Mouse (Mus musculus) intestine, embryonic 16.5 days (tissue): ENCODE measurements around the gene Nlgn1. TPM values are rescaled to one million over a fixed set of nuclear protein-coding genes. Genes with fewer than 3 reads are reported as not detected.

Experiments used
- ATAC-seq: fragments of 200-750 bp; cut with Nextera tagmentation; 2 replicates; pipeline ENCODE4 v1.8.0; 2017; ENCODE audit warnings: moderate TSS enrichment, moderate library complexity
- H3K27ac ChIP-seq: fragments of 300-500 bp; sonication (generic); 2 replicates; pipeline ENCODE4 v1.5.1; 2014; ENCODE audit warnings: mild to moderate bottlenecking, low read length
- H3K27me3 ChIP-seq: fragments of 300-500 bp; sonication (generic); replicated peaks from 2 replicates; pipeline ENCODE4 v1.6.1; 2014; ENCODE audit warnings: low read length, control low read depth, mixed read lengths; ENCODE audit not compliant: control insufficient read depth, insufficient read depth
- H3K36me3 ChIP-seq: fragments of 300-500 bp; sonication (generic); 2 replicates; pipeline ENCODE4 v1.6.1; 2014; ENCODE audit warnings: low read length, control low read depth; ENCODE audit not compliant: control insufficient read depth, insufficient read depth
- H3K4me1 ChIP-seq: fragments of 300-500 bp; sonication (generic); 2 replicates; pipeline ENCODE4 v1.6.1; 2014; ENCODE audit warnings: low read length, control low read depth, mixed read lengths; ENCODE audit not compliant: control insufficient read depth, insufficient read depth
- H3K4me2 ChIP-seq: fragments of 300-500 bp; sonication (generic); 2 replicates; pipeline ENCODE4 v1.6.1; 2014; ENCODE audit warnings: low read depth, low read length, control low read depth
- H3K4me3 ChIP-seq: fragments of 300-500 bp; sonication (generic); 2 replicates; pipeline ENCODE4 v1.5.1; 2014; ENCODE audit warnings: mild to moderate bottlenecking, low read length
- H3K9ac ChIP-seq: fragments of 300-500 bp; sonication (generic); 2 replicates; pipeline ENCODE4 v1.6.1; 2014; ENCODE audit warnings: low read depth, low read length
- H3K9me3 ChIP-seq: fragments of 300-500 bp; sonication (generic); 2 replicates; pipeline ENCODE4 v1.6.1; 2016; ENCODE audit warnings: low read length, control low read depth; ENCODE audit not compliant: control insufficient read depth
- WGBS: fragments of 180-500 bp; shearing (Covaris S2); extraction: QIAGEN DNeasy Blood & Tissue Kit; methylation state at CpG from one replicate; pipeline ENCODE4 v1.1.7; 2014; 5-methylcytosine and 5-hydroxymethylcytosine counted together
- polyA plus RNA-seq: library from polyadenylated mRNA; unstranded; fragments of >200 nt; fragmentation: Nextera tagmentation; extraction: Ambion mirVana; gene quantifications from 2 replicates; pipeline ENCODE4 v1.2.1, GENCODE M21; 2015

The Nlgn1 gene
- polyA plus RNA-seq, 1 experiment from 2014 or later = 1.6 TPM

- WGBS = 61% methylated on average over 4 of the region's 4 CpGs
- no peaks in the 10 kb centered on the region for H3K9me3 ChIP-seq
- peaks cover 23% of the 10 kb centered on the region for H3K27me3 ChIP-seq
- peaks cover 4% of the 10 kb centered on the region; the same call in 1 of the 2 replicates for H3K4me1 ChIP-seq
- H3K27ac ChIP-seq = no peak overlapping the region
- no peaks in the 10 kb centered on the region for H3K36me3 ChIP-seq
- ATAC-seq = no peak
- H3K9ac ChIP-seq = no peak overlapping the region
- H3K4me2 ChIP-seq = no peak overlapping the region
- no peak overlapping the region for H3K4me3 ChIP-seq
Measured at GRCm38 (mm10) chr3:26330019-26330418, 2.2 kb downstream of the Nlgn1 start.

- Histone ChIP-seq H3K4me1 (no peaks in the 10 kb centered on the region), H3K27me3 (no peaks in the 10 kb centered on the region), H3K4me2 (no peak overlapping the region), H3K27ac (no peak overlapping the region), H3K36me3 (no peaks in the 10 kb centered on the region), H3K4me3 (no peak overlapping the region), H3K9ac (no peak overlapping the region), H3K9me3 (no peaks in the 10 kb centered on the region)
- ATAC-seq = no peak
- 53% methylated on average over 1 of the region's 1 CpGs for WGBS
Measured at GRCm38 (mm10) chr3:26324510-26324909, 7.8 kb downstream of the Nlgn1 start.

- Histone ChIP-seq H3K27ac (no peak overlapping the region), H3K27me3 (no peaks in the 10 kb centered on the region), H3K9ac (no peak overlapping the region), H3K4me2 (no peak overlapping the region), H3K36me3 (no peaks in the 10 kb centered on the region), H3K4me1 (no peaks in the 10 kb centered on the region), H3K9me3 (no peaks in the 10 kb centered on the region), H3K4me3 (no peak overlapping the region)
- ATAC-seq = no peak
- WGBS = 88% methylated on average over 2 of the region's 2 CpGs
Measured at GRCm38 (mm10) chr3:26317397-26317796, 14.9 kb downstream of the Nlgn1 start.

DNA sequence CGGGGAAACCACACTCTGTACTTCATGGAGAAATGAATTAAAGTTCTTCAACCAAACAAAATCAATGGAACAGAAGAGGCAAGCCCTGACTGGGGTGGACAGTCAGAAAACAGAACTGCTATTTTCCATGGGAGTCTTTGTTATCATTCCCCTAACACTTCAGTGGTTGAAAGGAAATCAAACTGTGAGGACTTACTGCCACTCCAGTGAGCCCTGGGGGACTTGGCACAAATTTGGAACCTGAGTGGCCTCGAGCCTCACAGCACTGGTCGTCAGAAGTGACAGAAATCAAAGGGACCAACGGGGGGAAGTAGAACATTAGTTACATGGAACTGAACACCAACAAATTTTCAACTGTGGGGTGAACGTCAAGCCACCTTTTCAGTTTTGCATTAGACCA lies 34.4 kb downstream of the Nlgn1 start:
- H3K9me3 ChIP-seq = no peaks in the 10 kb centered on the region
- WGBS = 69% methylated on average over 5 of the region's 5 CpGs
- no peaks in the 10 kb centered on the region for H3K36me3 ChIP-seq
- H3K4me2 ChIP-seq = no peak overlapping the region
- no peaks in the 10 kb centered on the region for H3K4me1 ChIP-seq
- no peak for ATAC-seq
- H3K27me3 ChIP-seq = no peaks in the 10 kb centered on the region
- H3K27ac ChIP-seq = no peak overlapping the region
- no peak overlapping the region for H3K4me3 ChIP-seq
- no peak overlapping the region for H3K9ac ChIP-seq

DNA sequence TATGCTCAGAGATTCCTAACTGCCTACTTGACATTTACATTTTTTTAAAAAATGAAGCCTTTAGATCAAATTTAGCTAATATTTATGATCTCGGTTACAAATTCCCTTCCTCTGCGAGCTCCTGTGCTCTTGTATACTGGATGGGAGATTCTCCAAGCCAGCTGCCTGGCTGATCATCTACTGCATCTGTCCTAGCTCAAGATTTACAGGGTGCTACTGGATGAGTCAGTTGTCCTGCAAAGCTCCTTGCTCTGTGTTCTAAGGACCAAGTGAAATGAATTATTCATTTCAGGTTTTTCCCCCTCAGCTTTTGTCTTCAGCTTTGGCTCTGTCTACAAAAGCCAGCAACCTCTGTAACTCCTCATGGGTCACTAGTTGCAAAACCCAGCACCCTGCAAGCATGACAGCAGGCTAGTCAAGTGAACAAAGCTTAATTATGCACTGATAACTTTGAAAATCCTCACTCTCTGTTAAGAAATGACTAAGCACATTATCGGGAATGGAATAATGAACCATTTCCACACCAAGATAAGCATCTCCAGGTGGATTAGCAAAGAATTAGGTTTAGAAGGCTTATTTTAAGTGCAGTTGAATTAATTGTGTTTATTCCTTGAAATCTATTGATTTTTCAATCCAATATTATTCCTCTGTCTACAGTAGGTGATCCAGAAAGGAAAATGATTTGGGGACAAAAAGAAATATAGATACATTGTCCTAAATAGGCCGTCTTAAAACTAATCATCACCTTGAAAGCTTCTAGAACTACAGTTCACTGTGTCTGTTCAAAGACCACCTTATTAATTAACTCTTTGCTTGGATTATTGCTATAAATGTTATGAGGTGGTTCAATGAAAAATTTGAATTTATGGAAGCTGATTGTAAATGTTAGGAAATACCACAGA lies 61.1 kb downstream of the Nlgn1 start:
- Histone ChIP-seq H3K4me2 (no peak overlapping the region), H3K4me1 (no peaks in the 10 kb centered on the region), H3K27ac (no peak overlapping the region), H3K9ac (no peak overlapping the region), H3K4me3 (no peak overlapping the region), H3K9me3 (no peaks in the 10 kb centered on the region), H3K36me3 (no peaks in the 10 kb centered on the region), H3K27me3 (no peaks in the 10 kb centered on the region)
- no peak for ATAC-seq
- WGBS = 58% methylated on average over 4 of the region's 4 CpGs

- Histone ChIP-seq H3K9me3 (no peaks in the 10 kb centered on the region), H3K27me3 (no peaks in the 10 kb centered on the region), H3K36me3 (no peaks in the 10 kb centered on the region), H3K4me2 (no peak overlapping the region), H3K4me3 (no peak overlapping the region), H3K4me1 (no peaks in the 10 kb centered on the region), H3K9ac (no peak overlapping the region), H3K27ac (no peak overlapping the region)
- no peak for ATAC-seq
- 76% methylated on average over 7 of the region's 7 CpGs for WGBS
Measured at GRCm38 (mm10) chr3:26246564-26246963, 85.7 kb downstream of the Nlgn1 start.

GRCm38 (mm10) chr3:26243274-26243673 lies 89.0 kb downstream of the Nlgn1 start:
- Histone ChIP-seq H3K36me3 (no peaks in the 10 kb centered on the region), H3K27me3 (no peaks in the 10 kb centered on the region), H3K4me1 (no peaks in the 10 kb centered on the region), H3K9me3 (no peaks in the 10 kb centered on the region), H3K4me2 (no peak overlapping the region), H3K27ac (no peak overlapping the region), H3K9ac (no peak overlapping the region), H3K4me3 (no peak overlapping the region)
- no peak for ATAC-seq
- WGBS = 72% methylated on average over 2 of the region's 2 CpGs

DNA sequence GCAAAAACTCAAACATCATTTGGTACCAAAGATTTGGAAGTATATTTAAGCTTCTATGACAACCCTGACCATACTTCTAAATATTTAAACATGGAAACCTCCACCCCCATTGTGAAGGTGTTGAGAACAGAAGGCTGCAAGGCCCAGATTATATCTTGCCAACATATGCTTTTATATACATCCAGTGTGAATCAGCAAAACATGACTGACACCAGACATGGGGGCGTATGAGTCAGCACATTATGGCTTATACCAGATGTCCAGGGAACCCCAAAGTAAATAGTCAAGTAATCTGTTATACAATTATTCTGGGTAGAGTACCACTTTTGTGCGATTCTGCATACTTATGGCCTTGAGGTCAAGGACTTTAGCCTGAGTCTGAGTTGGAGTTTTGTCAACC lies 102.3 kb downstream of the Nlgn1 start:
- Histone ChIP-seq H3K4me2 (no peak overlapping the region), H3K27me3 (no peaks in the 10 kb centered on the region), H3K4me1 (no peaks in the 10 kb centered on the region), H3K9me3 (no peaks in the 10 kb centered on the region), H3K27ac (no peak overlapping the region), H3K9ac (no peak overlapping the region), H3K36me3 (no peaks in the 10 kb centered on the region), H3K4me3 (no peak overlapping the region)
- 74% methylated on average over 2 of the region's 2 CpGs for WGBS
- no peak for ATAC-seq

GRCm38 (mm10) chr3:26228827-26229226 lies 103.4 kb downstream of the Nlgn1 start:
- Histone ChIP-seq H3K4me1 (no peaks in the 10 kb centered on the region), H3K4me2 (no peak overlapping the region), H3K9me3 (no peaks in the 10 kb centered on the region), H3K27ac (no peak overlapping the region), H3K4me3 (no peak overlapping the region), H3K36me3 (no peaks in the 10 kb centered on the region), H3K9ac (no peak overlapping the region), H3K27me3 (no peaks in the 10 kb centered on the region)
- no peak for ATAC-seq
- WGBS = 42% methylated on average over 6 of the region's 6 CpGs
